Mouse (Mus musculus): ENCODE results near the gene Cyba. TPM values are rescaled to one million over a fixed set of nuclear protein-coding genes. Genes with fewer than 3 reads are reported as not detected.

The Cyba gene
- polyA plus RNA-seq, 1 experiment from 2014 or later = 220 TPM

- Histone ChIP-seq H3K36me3 (replicated peaks; ENCODE audit: insufficient read depth, low read length) (peaks cover 8% of the 10 kb centered on the region), H3K4me1 (ENCODE audit: insufficient read depth) (peaks cover 17% of the 10 kb centered on the region), H3K9me3 (ENCODE audit: low read length) (no peaks in the 10 kb centered on the region), H3K27me3 (ENCODE audit: insufficient read depth, low read length) (no peaks in the 10 kb centered on the region), H3K9ac (replicated peaks) (peak within 1 kb of the TSS; percentile 84), H3K4me2 (ENCODE audit: low read depth, low read length) (peak within 1 kb of the TSS; percentile 82), H3K4me3 (ENCODE audit: low read depth, low read length) (peak within 1 kb of the TSS; percentile 97), H3K27ac (ENCODE audit: low read depth) (peak within 1 kb of the TSS; percentile 99)
- peak; percentile 95 for ATAC-seq
- TF ChIP-seq CTCF (IDR thresholded peaks at IDR 0.05; ENCODE audit: low read depth) (peak; percentile 76), EP300 (IDR thresholded peaks at IDR 0.05; ENCODE audit: low read depth) (no peak)
- WGBS (ENCODE audit: insufficient replicate concordance) = under 1% methylated on average over 72 of the region's 107 CpGs
- DNase-seq = peak; percentile 100
These were observed 56.1 kb downstream of the Cyba start, which contains the start of gene Zc3h18 for GRCm38 (mm10) chr8:122376365-122377231. TSS of gene Zc3h18 (plus strand) at chr8:122376609.

GRCm38 (mm10) chr8:122375751-122376364 lies 56.9 kb downstream of the Cyba start:
- peak overlapping the region; percentile 65 for H3K9ac ChIP-seq (replicated peaks)
- DNase-seq = no peak
- H3K36me3 ChIP-seq (replicated peaks; ENCODE audit: insufficient read depth, low read length) = peaks cover 8% of the 10 kb centered on the region
- no peaks in the 10 kb centered on the region for H3K9me3 ChIP-seq (ENCODE audit: low read length)
- peaks cover 17% of the 10 kb centered on the region for H3K4me1 ChIP-seq (ENCODE audit: insufficient read depth)
- H3K4me2 ChIP-seq (ENCODE audit: low read depth, low read length) = peak overlapping the region; percentile 81
- TF ChIP-seq CTCF (IDR thresholded peaks at IDR 0.05; ENCODE audit: low read depth) (no peak), EP300 (IDR thresholded peaks at IDR 0.05; ENCODE audit: low read depth) (no peak)
- H3K4me3 ChIP-seq (ENCODE audit: low read depth, low read length) = peak overlapping the region; percentile 97
- 18% methylated on average over 13 of the region's 13 CpGs for WGBS (ENCODE audit: insufficient replicate concordance)
- peak; percentile 2; the same call in 1 of the 2 replicates for ATAC-seq
- no peaks in the 10 kb centered on the region for H3K27me3 ChIP-seq (ENCODE audit: insufficient read depth, low read length)
- H3K27ac ChIP-seq (ENCODE audit: low read depth) = peak overlapping the region; percentile 80

- no peak for TF ChIP-seq EP300 (IDR thresholded peaks at IDR 0.05; ENCODE audit: low read depth)
- TF ChIP-seq CTCF (IDR thresholded peaks at IDR 0.05; ENCODE audit: low read depth) = no peak
- Histone ChIP-seq H3K9ac (replicated peaks) (no peak overlapping the region), H3K27me3 (ENCODE audit: insufficient read depth, low read length) (no peaks in the 10 kb centered on the region), H3K4me3 (ENCODE audit: low read depth, low read length) (peak overlapping the region; percentile 97; the same call in 1 of the 2 replicates), H3K36me3 (replicated peaks; ENCODE audit: insufficient read depth, low read length) (peaks cover 8% of the 10 kb centered on the region), H3K9me3 (ENCODE audit: low read length) (no peaks in the 10 kb centered on the region), H3K4me2 (ENCODE audit: low read depth, low read length) (peak overlapping the region; percentile 81), H3K4me1 (ENCODE audit: insufficient read depth) (peaks cover 17% of the 10 kb centered on the region), H3K27ac (ENCODE audit: low read depth) (no peak overlapping the region; the same call in 1 of the 2 replicates)
- no peak for ATAC-seq
- WGBS (ENCODE audit: insufficient replicate concordance) = 85% methylated on average over 7 of the region's 7 CpGs
- no peak for DNase-seq
These were observed 57.4 kb downstream of the Cyba start for GRCm38 (mm10) chr8:122375320-122375719.

Small RNA genes within 50 kb of the gene (microRNA-seq; reads per million reads assigned to microRNA genes)
- gene Gm24366 = not detected

Other genes starting within 250 kb of the Cyba start
- 5.7 and 6.9 TPM in 2 replicates for gene Zfpm1, start 150.8 kb downstream of the Cyba start, polyA plus RNA-seq (2015; fragmentation: Nextera tagmentation; extraction: Ambion mirVana)
- gene Trhr2, start 72.2 kb downstream of the Cyba start, polyA plus RNA-seq (2015; fragmentation: Nextera tagmentation; extraction: Ambion mirVana) = not detected in 2 replicates
- 12.8 and 15.6 TPM in 2 replicates for gene Zc3h18, start 56.3 kb downstream of the Cyba start, polyA plus RNA-seq (2015; fragmentation: Nextera tagmentation; extraction: Ambion mirVana)
- gene Il17c, start 10.9 kb downstream of the Cyba start, polyA plus RNA-seq (2015; fragmentation: Nextera tagmentation; extraction: Ambion mirVana) = not detected in 2 replicates
- gene Mvd, start 10.5 kb upstream of the Cyba start, polyA plus RNA-seq (2015; fragmentation: Nextera tagmentation; extraction: Ambion mirVana) = 4.9 and 5.8 TPM in 2 replicates
- 1.4 and 3.4 TPM in 2 replicates for gene Snai3, start 27.8 kb upstream of the Cyba start, polyA plus RNA-seq (2015; fragmentation: Nextera tagmentation; extraction: Ambion mirVana)
- gene Rnf166, start 43.1 kb upstream of the Cyba start, polyA plus RNA-seq (2015; fragmentation: Nextera tagmentation; extraction: Ambion mirVana) = 18.5 and 18.9 TPM in 2 replicates
- 17.8 and 20.9 TPM in 2 replicates for gene Ctu2, start 43.2 kb upstream of the Cyba start, polyA plus RNA-seq (2015; fragmentation: Nextera tagmentation; extraction: Ambion mirVana)
- gene Piezo1, start 118.4 kb upstream of the Cyba start, polyA plus RNA-seq (2015; fragmentation: Nextera tagmentation; extraction: Ambion mirVana) = 2.6 and 3.4 TPM in 2 replicates
- gene Cdt1, start 135.1 kb upstream of the Cyba start, polyA plus RNA-seq (2015; fragmentation: Nextera tagmentation; extraction: Ambion mirVana) = 19.8 and 23.7 TPM in 2 replicates
- 223 and 249 TPM in 2 replicates for gene Aprt, start 144.0 kb upstream of the Cyba start, polyA plus RNA-seq (2015; fragmentation: Nextera tagmentation; extraction: Ambion mirVana)
- gene Galns, start 178.5 kb upstream of the Cyba start, polyA plus RNA-seq (2015; fragmentation: Nextera tagmentation; extraction: Ambion mirVana) = 6.8 and 6.9 TPM in 2 replicates
- 29.3 and 30.7 TPM in 2 replicates for gene Trappc2l, start 178.7 kb upstream of the Cyba start, polyA plus RNA-seq (2015; fragmentation: Nextera tagmentation; extraction: Ambion mirVana)
- gene Pabpn1l, start 189.8 kb upstream of the Cyba start, polyA plus RNA-seq (2015; fragmentation: Nextera tagmentation; extraction: Ambion mirVana) = not detected in 2 replicates

Measured in liver, postnatal 0 days (tissue).